Mouse (Mus musculus) neural tube, embryonic 11.5 days (tissue): ENCODE results near the gene Gm11060. TPM values are rescaled to one million over a fixed set of nuclear protein-coding genes. Genes with fewer than 3 reads are reported as not detected.
A peak's percentile ranks its signal among the peaks of the same experiment; 100 is the strongest.

Experiments
- ATAC-seq: fragments of 200-750 bp; cut with Nextera tagmentation; 2 replicates; pipeline ENCODE4 v1.8.0; 2017; ENCODE audit warnings: moderate number of reproducible peaks, mild to moderate bottlenecking, moderate TSS enrichment, moderate library complexity; ENCODE audit not compliant: insufficient read depth, low FRiP score, low TSS enrichment
- DNase-seq: peaks from one replicate; pipeline ENCODE4 v3.0.0-alpha.2; 2015; ENCODE audit warnings: low spot score
- H3K27ac ChIP-seq: fragments of 300-500 bp; sonication (generic); 2 replicates; pipeline ENCODE4 v1.5.1; 2014; ENCODE audit warnings: low read depth, mild to moderate bottlenecking, low read length
- H3K27me3 ChIP-seq: fragments of 300-500 bp; sonication (generic); 2 replicates; pipeline ENCODE4 v1.6.1; 2014; ENCODE audit warnings: mild to moderate bottlenecking, low read length, mixed read lengths; ENCODE audit not compliant: control insufficient read depth, insufficient read depth
- H3K36me3 ChIP-seq: fragments of 300-500 bp; sonication (generic); 2 replicates; pipeline ENCODE4 v1.6.1; 2014; ENCODE audit warnings: mild to moderate bottlenecking, low read length, moderate library complexity, mixed read lengths; ENCODE audit not compliant: control insufficient read depth, insufficient read depth
- H3K4me1 ChIP-seq: fragments of 300-500 bp; sonication (generic); 2 replicates; pipeline ENCODE4 v1.6.1; 2014; ENCODE audit warnings: low read length, mixed read lengths; ENCODE audit not compliant: control insufficient read depth, insufficient read depth
- H3K4me2 ChIP-seq: fragments of 300-500 bp; sonication (generic); 2 replicates; pipeline ENCODE4 v1.6.1; 2014; ENCODE audit warnings: low read depth, mild to moderate bottlenecking, moderate library complexity
- H3K4me3 ChIP-seq: fragments of 300-500 bp; sonication (generic); 2 replicates; pipeline ENCODE4 v1.5.1; 2014; ENCODE audit warnings: low read depth, low read length
- H3K9ac ChIP-seq: fragments of 300-500 bp; sonication (generic); 2 replicates; pipeline ENCODE4 v1.6.1; 2014; ENCODE audit warnings: mild to moderate bottlenecking, low read length
- H3K9me3 ChIP-seq: fragments of 300-500 bp; sonication (generic); 2 replicates; pipeline ENCODE4 v1.6.1; 2016; ENCODE audit warnings: low read length; ENCODE audit not compliant: control insufficient read depth
- WGBS: fragments of 180-500 bp; shearing (Covaris S2); extraction: QIAGEN DNeasy Blood & Tissue Kit; methylation state at CpG from one replicate; pipeline ENCODE4 v1.1.7; 2014; 5-methylcytosine and 5-hydroxymethylcytosine counted together
- polyA plus RNA-seq: library from polyadenylated mRNA; unstranded; fragments of >200 nt; fragmentation: Nextera tagmentation; extraction: Ambion mirVana; gene quantifications from 2 replicates; pipeline ENCODE4 v1.2.1, GENCODE M21; 2014

The Gm11060 gene
- polyA plus RNA-seq, 1 experiment from 2014 or later, result not detected

DNA sequence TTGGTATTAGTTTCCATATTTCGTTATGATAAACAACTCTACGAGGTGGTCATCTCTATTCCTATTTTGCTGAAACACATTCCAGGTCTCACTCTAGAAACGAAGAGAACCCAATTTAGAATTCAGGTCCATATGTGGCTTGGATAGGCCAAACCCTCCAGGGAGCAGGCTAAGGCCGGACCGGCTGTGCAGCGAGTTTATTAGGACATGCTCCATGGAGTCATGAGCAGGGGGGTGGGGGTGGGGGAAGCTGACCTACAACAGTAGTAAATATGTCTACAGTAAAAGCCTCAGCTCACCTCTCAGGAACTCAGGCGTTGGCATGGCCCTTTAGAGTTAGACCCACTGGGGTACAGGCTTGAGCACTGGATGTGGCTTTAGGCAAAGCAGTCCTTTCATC is 14.7 kb upstream of the Gm11060 start:
- H3K27ac ChIP-seq, result no peak overlapping the region
- H3K36me3 ChIP-seq, result no peaks in the 10 kb centered on the region
- WGBS, result 87% methylated on average over 7 of the region's 7 CpGs
- no peaks in the 10 kb centered on the region for H3K9me3 ChIP-seq
- no peaks in the 10 kb centered on the region for H3K27me3 ChIP-seq
- DNase-seq, result no peak
- no peak overlapping the region for H3K4me2 ChIP-seq
- H3K9ac ChIP-seq, result no peak overlapping the region
- H3K4me1 ChIP-seq, result no peaks in the 10 kb centered on the region
- no peak for ATAC-seq
- H3K4me3 ChIP-seq, result no peak overlapping the region

DNA sequence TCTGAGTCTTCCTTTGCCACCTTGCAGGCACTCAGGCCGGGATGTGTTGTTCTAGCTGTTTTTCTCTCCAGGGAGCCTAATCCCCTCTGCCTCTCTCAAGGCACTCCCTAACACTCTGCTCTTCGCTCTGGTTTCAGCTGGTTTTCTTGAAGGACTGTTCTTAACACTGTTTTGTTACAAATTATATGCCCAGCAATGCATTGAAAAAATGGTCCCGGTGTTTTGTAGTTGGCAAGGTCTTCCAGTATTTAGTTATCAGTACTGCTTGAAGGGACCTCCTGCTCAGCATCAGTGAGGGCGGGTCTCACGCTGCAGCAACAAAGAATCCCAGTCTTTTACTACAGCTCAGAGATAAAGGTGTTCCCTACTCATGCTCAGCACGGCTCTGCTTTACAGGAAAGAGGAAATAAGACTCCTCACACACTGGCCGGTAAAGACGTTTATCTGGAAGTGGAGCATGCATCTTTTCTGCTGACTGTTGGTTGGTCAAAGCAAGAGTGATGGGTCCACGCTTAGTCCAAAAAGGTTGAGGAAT is 9.5 kb upstream of the Gm11060 start:
- Histone ChIP-seq H3K4me1 (no peaks in the 10 kb centered on the region), H3K27me3 (no peaks in the 10 kb centered on the region), H3K9me3 (no peaks in the 10 kb centered on the region), H3K4me2 (no peak overlapping the region), H3K27ac (no peak overlapping the region), H3K4me3 (no peak overlapping the region), H3K36me3 (no peaks in the 10 kb centered on the region), H3K9ac (no peak overlapping the region)
- DNase-seq (no peak), ATAC-seq (no peak)
- WGBS, result 33% methylated on average over 9 of the region's 9 CpGs

DNA sequence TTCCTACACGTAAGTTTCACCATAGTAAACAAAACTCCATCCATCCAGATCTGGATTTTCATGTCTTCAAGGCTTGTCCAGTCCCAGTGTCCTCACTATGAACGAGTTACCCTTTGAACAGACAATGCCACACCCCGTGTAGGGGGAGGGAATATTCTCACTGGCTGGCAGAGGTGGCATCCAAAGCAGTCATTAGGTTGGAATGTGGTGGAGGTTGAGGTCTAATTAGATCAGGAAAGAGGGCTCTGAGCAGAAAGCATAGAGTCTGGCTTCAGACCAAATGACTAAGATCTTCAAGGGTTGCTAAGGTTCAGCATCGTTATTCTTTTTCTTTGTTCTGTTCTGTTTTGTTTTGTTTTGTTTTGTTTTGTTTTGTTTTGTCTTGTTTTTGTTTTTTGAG is 7.8 kb upstream of the Gm11060 start:
- Histone ChIP-seq H3K9ac (no peak overlapping the region), H3K4me3 (no peak overlapping the region), H3K27me3 (no peaks in the 10 kb centered on the region), H3K27ac (no peak overlapping the region), H3K9me3 (no peaks in the 10 kb centered on the region), H3K36me3 (no peaks in the 10 kb centered on the region), H3K4me2 (no peak overlapping the region), H3K4me1 (no peaks in the 10 kb centered on the region)
- ATAC-seq (no peak), DNase-seq (no peak)
- WGBS, result 83% methylated on average over 4 of the region's 4 CpGs

DNA sequence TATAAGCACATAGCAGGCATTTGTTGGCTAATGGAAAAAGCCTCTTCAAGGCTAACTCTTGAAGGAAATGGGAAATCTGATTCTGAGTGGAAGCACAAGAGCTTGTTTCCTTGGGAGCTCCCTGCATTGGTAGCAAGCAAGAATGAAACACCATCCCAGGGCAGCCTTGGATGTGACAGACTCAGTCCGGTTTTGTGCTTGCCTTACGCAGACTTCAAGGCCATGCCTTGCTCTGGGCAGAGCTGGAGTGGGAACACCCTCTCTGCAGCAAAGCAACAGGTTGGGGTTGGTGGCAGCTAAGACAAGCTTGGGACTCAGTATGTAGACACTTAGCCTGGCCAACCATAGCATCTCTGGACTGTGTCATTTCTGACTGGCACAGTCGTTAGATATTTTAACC is 5.7 kb upstream of the Gm11060 start:
- 97% methylated on average over 3 of the region's 3 CpGs for WGBS
- DNase-seq, result no peak
- H3K27me3 ChIP-seq, result no peaks in the 10 kb centered on the region

DNA sequence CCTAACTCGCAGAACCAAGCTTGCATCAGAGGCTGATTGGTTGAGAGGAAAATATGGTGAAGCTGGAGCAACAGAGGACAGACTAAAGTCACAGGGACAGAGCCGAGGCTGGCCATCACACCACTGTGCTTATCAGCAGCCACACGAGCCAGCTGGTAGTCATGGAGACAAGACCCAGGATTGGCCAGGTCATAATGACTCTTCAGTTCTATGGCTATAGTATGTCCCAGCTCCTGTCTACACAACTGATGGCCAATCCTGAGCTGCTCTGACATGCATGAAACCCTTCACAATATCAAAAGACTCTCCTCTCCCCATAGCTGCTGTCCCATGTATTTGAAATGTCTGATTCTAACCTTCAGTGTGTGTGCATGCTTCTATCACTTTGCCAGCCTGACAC is 3.8 kb upstream of the Gm11060 start:
- DNase-seq, result no peak
- Histone ChIP-seq H3K4me2 (no peak overlapping the region), H3K27ac (no peak overlapping the region), H3K9me3 (no peaks in the 10 kb centered on the region), H3K4me3 (no peak overlapping the region), H3K9ac (no peak overlapping the region), H3K36me3 (no peaks in the 10 kb centered on the region), H3K27me3 (no peaks in the 10 kb centered on the region), H3K4me1 (peaks cover 10% of the 10 kb centered on the region; the same call in 1 of the 2 replicates)
- 80% methylated on average over 3 of the region's 3 CpGs for WGBS
- no peak for ATAC-seq

More for the DNA sequence above, 5.7 kb upstream of the Gm11060 start:
- peaks cover 10% of the 10 kb centered on the region; the same call in 1 of the 2 replicates for H3K4me1 ChIP-seq
- H3K9me3 ChIP-seq, result no peaks in the 10 kb centered on the region
- no peaks in the 10 kb centered on the region for H3K36me3 ChIP-seq
- no peak overlapping the region for H3K9ac ChIP-seq
- no peak overlapping the region for H3K27ac ChIP-seq
- H3K4me2 ChIP-seq, result no peak overlapping the region
- no peak overlapping the region for H3K4me3 ChIP-seq
- ATAC-seq, result no peak

DNA sequence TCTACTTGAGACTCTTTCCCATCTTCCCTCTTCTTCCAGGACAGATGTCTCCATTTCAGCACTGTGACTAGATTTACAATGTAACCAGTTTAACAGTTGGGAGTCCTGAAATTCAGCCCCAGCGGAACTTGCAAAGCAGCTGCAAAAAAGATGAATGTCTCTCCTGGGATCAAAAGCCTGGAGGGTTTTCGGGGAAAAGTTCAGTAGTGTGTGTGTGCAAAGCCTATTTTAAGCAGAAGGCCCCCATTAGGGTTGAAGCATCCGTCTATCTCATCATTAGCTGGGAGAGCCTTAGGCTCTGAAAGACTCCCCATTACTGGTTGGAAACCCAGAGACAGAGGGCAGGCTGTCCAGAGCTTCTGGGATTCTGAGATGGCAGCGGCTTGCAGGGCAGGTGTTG is 2.7 kb upstream of the Gm11060 start:
- peak; percentile 28 for DNase-seq
- H3K27me3 ChIP-seq, result no peaks in the 10 kb centered on the region
- H3K4me1 ChIP-seq, result peaks cover 10% of the 10 kb centered on the region; the same call in 1 of the 2 replicates
- H3K36me3 ChIP-seq, result no peaks in the 10 kb centered on the region
- no peak overlapping the region for H3K4me3 ChIP-seq
- 41% methylated on average over 4 of the region's 4 CpGs for WGBS
- no peak overlapping the region for H3K9ac ChIP-seq
- ATAC-seq, result peak; percentile 31; the same call in 1 of the 2 replicates
- H3K27ac ChIP-seq, result no peak overlapping the region
- no peak overlapping the region for H3K4me2 ChIP-seq
- H3K9me3 ChIP-seq, result no peaks in the 10 kb centered on the region

DNA sequence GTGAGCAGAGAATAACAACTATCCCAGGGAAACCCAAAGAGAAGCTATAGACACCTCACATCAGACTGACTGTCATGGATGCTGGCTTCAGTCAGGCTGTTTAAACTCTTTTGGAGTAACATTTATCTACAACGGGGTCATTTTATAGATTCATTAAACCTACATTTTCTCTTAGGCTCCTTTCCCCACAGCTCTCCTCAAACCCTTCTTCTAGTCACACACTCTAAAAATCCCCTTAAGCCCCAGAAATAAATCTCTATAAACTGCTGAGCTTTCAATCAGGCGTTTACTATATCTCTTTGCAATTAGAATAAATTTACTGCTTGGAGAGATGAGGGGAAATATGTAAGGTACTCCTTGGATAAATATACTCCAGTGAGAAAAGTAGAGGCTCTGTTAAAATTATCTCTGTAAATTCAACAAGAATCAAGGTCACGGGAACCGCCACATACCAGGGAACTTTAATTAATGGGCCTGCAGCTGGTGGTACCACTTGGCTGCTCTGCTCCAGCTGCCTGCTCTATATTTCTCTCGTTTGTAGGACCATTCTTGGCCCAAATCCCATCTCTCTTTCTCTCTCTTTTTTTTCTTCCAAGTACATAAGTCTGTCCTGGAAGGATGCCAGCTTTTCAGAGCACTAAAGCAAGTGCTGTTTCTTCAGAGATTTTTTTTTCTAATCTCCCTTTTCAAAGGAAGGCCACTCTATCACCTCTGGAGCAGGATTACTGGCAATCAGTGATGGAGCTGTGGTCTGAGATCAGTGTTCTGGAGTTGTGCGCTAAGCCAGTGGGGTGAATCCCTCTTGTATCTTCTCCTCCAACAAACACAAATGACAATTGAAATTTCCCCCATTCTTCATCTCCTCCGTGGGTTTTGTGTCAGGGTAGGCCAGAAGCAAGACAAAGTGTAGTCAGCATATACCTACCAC is 2.0 kb upstream of the Gm11060 start:
- Histone ChIP-seq H3K4me1 (peaks cover 10% of the 10 kb centered on the region; the same call in 1 of the 2 replicates), H3K36me3 (no peaks in the 10 kb centered on the region), H3K27ac (no peak overlapping the region), H3K9ac (no peak overlapping the region), H3K4me3 (no peak overlapping the region), H3K27me3 (no peaks in the 10 kb centered on the region), H3K9me3 (no peaks in the 10 kb centered on the region), H3K4me2 (no peak overlapping the region)
- ATAC-seq (no peak), DNase-seq (no peak)
- 58% methylated on average over 7 of the region's 7 CpGs for WGBS

DNA sequence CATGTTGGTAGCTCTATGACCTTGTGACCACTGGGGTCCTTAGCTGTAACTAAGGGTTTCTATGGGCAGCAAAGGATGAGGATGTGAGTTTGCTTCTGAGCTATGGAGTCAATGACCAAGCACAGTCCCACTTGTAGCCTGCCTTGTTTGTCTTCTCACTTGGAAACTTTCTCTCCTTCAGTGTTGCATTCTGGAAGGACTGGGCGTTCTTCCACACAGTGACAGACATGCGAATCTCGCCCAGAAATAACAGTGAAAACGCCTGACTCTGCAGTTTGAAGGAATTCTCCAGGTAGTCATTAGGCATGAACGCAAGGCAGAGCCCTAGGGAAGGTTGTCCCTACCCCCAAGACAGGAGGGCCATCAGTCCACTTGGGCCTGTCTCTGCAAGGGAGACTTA is 827 bp upstream of the Gm11060 start:
- Histone ChIP-seq H3K4me1 (peaks cover 10% of the 10 kb centered on the region; the same call in 1 of the 2 replicates), H3K9ac (no peak overlapping the region), H3K27me3 (no peaks in the 10 kb centered on the region), H3K9me3 (no peaks in the 10 kb centered on the region), H3K36me3 (no peaks in the 10 kb centered on the region), H3K4me3 (no peak overlapping the region), H3K4me2 (no peak overlapping the region), H3K27ac (no peak overlapping the region)
- DNase-seq (no peak), ATAC-seq (no peak)
- 77% methylated on average over 5 of the region's 5 CpGs for WGBS
